Mouse (Mus musculus) stomach, postnatal 0 days (tissue): ENCODE data around the gene Cmip.

Experiments
- CTCF ChIP-seq: IDR thresholded peaks from 2 replicates; pipeline ENCODE4 v1.5.1; 2016; ENCODE audit warnings: antibody characterized with exemption, low read depth, mild to moderate bottlenecking, moderate library complexity
- EP300 ChIP-seq: optimal IDR thresholded peaks from 2 replicates; pipeline ENCODE3; 2016; ENCODE audit warnings: antibody characterized with exemption

DNA sequence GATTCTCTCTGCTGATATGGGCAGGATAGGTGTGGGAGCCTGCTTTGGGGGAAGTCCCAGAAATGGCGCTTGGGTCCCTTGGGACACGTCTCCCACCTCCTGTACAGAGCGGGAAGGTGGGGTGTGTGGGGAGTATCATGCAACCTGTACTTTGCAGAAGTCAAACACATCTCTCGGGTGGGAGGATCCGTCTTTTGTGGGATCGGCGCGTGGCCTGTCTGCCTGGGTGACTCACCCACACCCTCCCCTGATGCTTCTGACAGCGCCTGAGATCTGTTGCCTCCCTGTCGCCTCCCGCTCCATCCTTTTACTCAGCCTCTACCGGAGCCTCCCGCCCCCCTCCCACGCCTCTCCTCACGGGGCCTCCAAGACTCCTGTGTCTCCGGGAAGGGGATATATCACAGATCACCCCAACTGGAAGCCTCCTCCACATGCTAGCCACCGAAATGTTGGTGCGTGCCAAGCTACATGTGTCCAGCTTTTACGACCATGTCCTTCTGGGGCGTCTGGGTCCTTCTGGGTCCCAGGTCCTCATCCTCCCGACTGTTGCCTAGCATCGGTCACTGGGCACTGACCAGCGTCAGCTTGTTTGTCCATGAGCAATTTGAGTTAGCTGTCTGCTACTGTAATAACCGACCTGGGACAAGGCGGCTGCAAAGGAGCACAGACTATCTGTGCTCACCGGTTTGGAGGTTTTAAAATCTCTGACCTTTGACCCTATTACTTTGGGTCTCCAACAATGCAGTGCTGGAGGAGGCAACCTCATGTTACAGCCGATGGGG lies 75.6 kb downstream of the Cmip start:
- no peak for TF ChIP-seq CTCF
- no peak for TF ChIP-seq EP300
